Mouse (Mus musculus): ENCODE data around the gene Ankrd44. TPM values are rescaled to one million over a fixed set of nuclear protein-coding genes. Genes with fewer than 3 reads are reported as not detected.
A peak's percentile ranks its signal among the peaks of the same experiment; 100 is the strongest.

Gene Ankrd44
- polyA plus RNA-seq, 1 experiment from 2014 or later, result 23.0 TPM

GRCm38 (mm10) chr1:54855970-54856369 is 70.2 kb downstream of the Ankrd44 start:
- 89% methylated on average over 3 of the region's 3 CpGs for WGBS
- H3K4me2 ChIP-seq (replicated peaks), result no peak overlapping the region
- H3K36me3 ChIP-seq, result no peaks in the 10 kb centered on the region
- H3K9me3 ChIP-seq, result no peaks in the 10 kb centered on the region
- H3K4me1 ChIP-seq, result peaks cover 28% of the 10 kb centered on the region
- no peak for ATAC-seq (ENCODE audit: low FRiP score, low read depth)
- H3K27me3 ChIP-seq, result no peaks in the 10 kb centered on the region
- no peak overlapping the region for H3K4me3 ChIP-seq
- no peak overlapping the region for H3K27ac ChIP-seq
- H3K9ac ChIP-seq, result no peak overlapping the region

- Histone ChIP-seq H3K36me3 (no peaks in the 10 kb centered on the region), H3K27me3 (no peaks in the 10 kb centered on the region), H3K4me2 (replicated peaks) (no peak overlapping the region), H3K4me1 (peaks cover 43% of the 10 kb centered on the region), H3K9ac (no peak overlapping the region), H3K27ac (no peak overlapping the region), H3K9me3 (no peaks in the 10 kb centered on the region), H3K4me3 (no peak overlapping the region)
- ATAC-seq (ENCODE audit: low FRiP score, low read depth), result no peak
- 78% methylated on average over 1 of the region's 1 CpGs for WGBS
Measured at GRCm38 (mm10) chr1:54854388-54854787, 71.8 kb downstream of the Ankrd44 start.

GRCm38 (mm10) chr1:54853311-54854000 is 72.7 kb downstream of the Ankrd44 start:
- ATAC-seq (ENCODE audit: low FRiP score, low read depth), result no peak
- H3K27ac ChIP-seq, result no peak overlapping the region

GRCm38 (mm10) chr1:54851610-54852009 is 74.6 kb downstream of the Ankrd44 start:
- no peaks in the 10 kb centered on the region for H3K9me3 ChIP-seq
- no peak overlapping the region for H3K9ac ChIP-seq
- WGBS, result 14% methylated on average over 9 of the region's 9 CpGs
- H3K27me3 ChIP-seq, result no peaks in the 10 kb centered on the region
- H3K4me1 ChIP-seq, result peaks cover 60% of the 10 kb centered on the region
- no peak overlapping the region for H3K27ac ChIP-seq
- H3K4me2 ChIP-seq (replicated peaks), result peak overlapping the region; percentile 30; the same call in 1 of the 2 replicates
- peak; percentile 60 for ATAC-seq (ENCODE audit: low FRiP score, low read depth)
- no peak overlapping the region for H3K4me3 ChIP-seq
- no peaks in the 10 kb centered on the region for H3K36me3 ChIP-seq

More at GRCm38 (mm10) chr1:54853311-54854000, 72.7 kb downstream of the Ankrd44 start:
- H3K27me3 ChIP-seq, result no peaks in the 10 kb centered on the region
- H3K4me1 ChIP-seq, result peaks cover 48% of the 10 kb centered on the region
- no peak overlapping the region for H3K4me2 ChIP-seq (replicated peaks)
- WGBS, result 33% methylated on average over 11 of the region's 11 CpGs
- H3K9me3 ChIP-seq, result no peaks in the 10 kb centered on the region
- no peaks in the 10 kb centered on the region for H3K36me3 ChIP-seq
- no peak overlapping the region for H3K9ac ChIP-seq
- no peak overlapping the region for H3K4me3 ChIP-seq

- H3K4me3 ChIP-seq, result no peak overlapping the region
- no peak overlapping the region for H3K9ac ChIP-seq
- H3K36me3 ChIP-seq, result no peaks in the 10 kb centered on the region
- no peak overlapping the region for H3K27ac ChIP-seq
- no peaks in the 10 kb centered on the region for H3K9me3 ChIP-seq
- WGBS, result 69% methylated on average over 8 of the region's 8 CpGs
- no peak for ATAC-seq (ENCODE audit: low FRiP score, low read depth)
- no peaks in the 10 kb centered on the region for H3K27me3 ChIP-seq
- peaks cover 70% of the 10 kb centered on the region for H3K4me1 ChIP-seq
- no peak overlapping the region for H3K4me2 ChIP-seq (replicated peaks)
Measured at GRCm38 (mm10) chr1:54850077-54850476, 76.1 kb downstream of the Ankrd44 start.

- Histone ChIP-seq H3K4me3 (no peak overlapping the region), H3K36me3 (no peaks in the 10 kb centered on the region), H3K9me3 (no peaks in the 10 kb centered on the region), H3K4me1 (peaks cover 67% of the 10 kb centered on the region), H3K9ac (no peak overlapping the region), H3K4me2 (replicated peaks) (no peak overlapping the region), H3K27ac (no peak overlapping the region; the same call in 1 of the 2 replicates), H3K27me3 (no peaks in the 10 kb centered on the region)
- no peak for ATAC-seq (ENCODE audit: low FRiP score, low read depth)
- 74% methylated on average over 1 of the region's 1 CpGs for WGBS
Measured at GRCm38 (mm10) chr1:54847238-54847637, 78.9 kb downstream of the Ankrd44 start.

GRCm38 (mm10) chr1:54846346-54847000 is 79.7 kb downstream of the Ankrd44 start:
- Histone ChIP-seq H3K4me3 (no peak overlapping the region), H3K9ac (no peak overlapping the region), H3K9me3 (no peaks in the 10 kb centered on the region), H3K27ac (peak overlapping the region; percentile 48; the same call in 1 of the 2 replicates), H3K36me3 (no peaks in the 10 kb centered on the region), H3K4me2 (replicated peaks) (no peak overlapping the region), H3K27me3 (no peaks in the 10 kb centered on the region), H3K4me1 (peaks cover 65% of the 10 kb centered on the region)
- WGBS, result 43% methylated on average over 5 of the region's 5 CpGs
- ATAC-seq (ENCODE audit: low FRiP score, low read depth), result peak; percentile 22; the same call in 1 of the 2 replicates

- ATAC-seq (ENCODE audit: low FRiP score, low read depth), result no peak
- WGBS, result 75% methylated on average over 1 of the region's 1 CpGs
- no peak overlapping the region for H3K9ac ChIP-seq
- no peaks in the 10 kb centered on the region for H3K27me3 ChIP-seq
- no peaks in the 10 kb centered on the region for H3K36me3 ChIP-seq
- no peak overlapping the region for H3K27ac ChIP-seq
- no peak overlapping the region for H3K4me2 ChIP-seq (replicated peaks)
- no peaks in the 10 kb centered on the region for H3K9me3 ChIP-seq
- peaks cover 44% of the 10 kb centered on the region for H3K4me1 ChIP-seq
- H3K4me3 ChIP-seq, result no peak overlapping the region
Measured at GRCm38 (mm10) chr1:54844361-54844760, 81.8 kb downstream of the Ankrd44 start.

- ATAC-seq (ENCODE audit: low FRiP score, low read depth), result no peak
- WGBS, result 58% methylated on average over 7 of the region's 7 CpGs
- no peak overlapping the region for H3K4me3 ChIP-seq
Measured at GRCm38 (mm10) chr1:54842765-54843461, 83.3 kb downstream of the Ankrd44 start.

GRCm38 (mm10) chr1:54841788-54842187 is 84.4 kb downstream of the Ankrd44 start:
- Histone ChIP-seq H3K9ac (no peak overlapping the region), H3K27ac (no peak overlapping the region), H3K4me2 (replicated peaks) (no peak overlapping the region), H3K36me3 (no peaks in the 10 kb centered on the region), H3K27me3 (no peaks in the 10 kb centered on the region), H3K9me3 (no peaks in the 10 kb centered on the region), H3K4me3 (no peak overlapping the region), H3K4me1 (peaks cover 32% of the 10 kb centered on the region)
- ATAC-seq (ENCODE audit: low FRiP score, low read depth), result no peak
- WGBS, result 54% methylated on average over 5 of the region's 5 CpGs

More at GRCm38 (mm10) chr1:54842765-54843461, 83.3 kb downstream of the Ankrd44 start:
- Histone ChIP-seq H3K9ac (no peak overlapping the region), H3K4me1 (peaks cover 42% of the 10 kb centered on the region), H3K27ac (no peak overlapping the region; the same call in 1 of the 2 replicates), H3K27me3 (no peaks in the 10 kb centered on the region), H3K36me3 (no peaks in the 10 kb centered on the region), H3K9me3 (no peaks in the 10 kb centered on the region), H3K4me2 (replicated peaks) (no peak overlapping the region)

GRCm38 (mm10) chr1:54840040-54840439 is 86.1 kb downstream of the Ankrd44 start:
- H3K27me3 ChIP-seq, result no peaks in the 10 kb centered on the region
- no peak overlapping the region for H3K4me2 ChIP-seq (replicated peaks)
- H3K9me3 ChIP-seq, result no peaks in the 10 kb centered on the region
- no peak overlapping the region for H3K4me3 ChIP-seq
- WGBS, result 70% methylated on average over 2 of the region's 2 CpGs
- H3K36me3 ChIP-seq, result no peaks in the 10 kb centered on the region
- no peak for ATAC-seq (ENCODE audit: low FRiP score, low read depth)
- H3K4me1 ChIP-seq, result peaks cover 21% of the 10 kb centered on the region
- H3K9ac ChIP-seq, result no peak overlapping the region
- H3K27ac ChIP-seq, result no peak overlapping the region

GRCm38 (mm10) chr1:54838486-54838805 is 87.7 kb downstream of the Ankrd44 start:
- no peak for ATAC-seq (ENCODE audit: low FRiP score, low read depth)

More at GRCm38 (mm10) chr1:54838486-54838805, 87.7 kb downstream of the Ankrd44 start:
- no peak overlapping the region for H3K4me2 ChIP-seq (replicated peaks)
- no peak overlapping the region for H3K27ac ChIP-seq
- H3K4me1 ChIP-seq, result peaks cover 20% of the 10 kb centered on the region
- H3K9me3 ChIP-seq, result no peaks in the 10 kb centered on the region
- H3K9ac ChIP-seq, result no peak overlapping the region
- H3K36me3 ChIP-seq, result no peaks in the 10 kb centered on the region
- 85% methylated on average over 6 of the region's 6 CpGs for WGBS
- no peaks in the 10 kb centered on the region for H3K27me3 ChIP-seq
- H3K4me3 ChIP-seq, result no peak overlapping the region
